9 mouse cellular contexts compared by ENCODE assay signal in genomic region chr7:70346951-70347617, GRCm38 (mm10). TPM values are rescaled to one million over a fixed set of nuclear protein-coding genes. Genes with fewer than 3 reads are reported as not detected.
A peak's percentile ranks its signal among the peaks of the same experiment; 100 is the strongest.
DNase-seq lines count a peak whose midpoint lies in the region; ATAC-seq lines count a peak whose summit lies in the region.
"Had no signal": no experiment of that assay in that cellular context is flagged by ENCODE, and none has a peak within 500 bp of the region (broad histone marks: within the 10 kb centered on the region; RNA-seq: fewer than 3 reads in every experiment).

No protein-coding gene starts in this region.

- no peaks in the 10 kb centered on the region for H3K36me3 ChIP-seq in forebrain, embryonic 11.5 days (ENCODE audit: control insufficient read depth, insufficient read depth, low read length)
- H3K36me3 ChIP-seq: liver, embryonic 15.5 days had no signal

- H3K4me1 ChIP-seq in forebrain, embryonic 11.5 days (replicated peaks; ENCODE audit: control insufficient read depth, insufficient read depth, low read length): peaks cover 23% of the 10 kb centered on the region
- H3K4me1 ChIP-seq: liver, embryonic 15.5 days had no signal

- peaks cover 64% of the 10 kb centered on the region for H3K27me3 ChIP-seq in forebrain, embryonic 11.5 days (ENCODE audit: control insufficient read depth, insufficient read depth, low read length)

- H3K4me3 ChIP-seq in forebrain, embryonic 11.5 days (ENCODE audit: low read depth, low read length): peak overlapping the region; percentile 59

- no peaks in the 10 kb centered on the region for H3K9me3 ChIP-seq in forebrain, embryonic 11.5 days (ENCODE audit: control insufficient read depth, low read length)
- H3K9me3 ChIP-seq: liver, embryonic 15.5 days had no signal

- peak overlapping the region; percentile 92 for H3K4me2 ChIP-seq in forebrain, embryonic 11.5 days (ENCODE audit: low read depth, low read length, severe bottlenecking)

- no peak for ATAC-seq in forebrain, embryonic 11.5 days (replicated peaks; ENCODE audit: low FRiP score)
- ATAC-seq in erythroid progenitor cell, adult 5-6 weeks (replicated peaks; ENCODE audit: low FRiP score, poor library complexity, severe bottlenecking): no peak

- H3K9ac ChIP-seq in forebrain, embryonic 11.5 days (ENCODE audit: low read length): peak overlapping the region; percentile 91
- H3K9ac ChIP-seq: liver, embryonic 15.5 days had no signal

- H3K27ac ChIP-seq in forebrain, embryonic 11.5 days (ENCODE audit: low read depth, low read length): peak overlapping the region; percentile 96
- H3K27ac ChIP-seq: liver, embryonic 15.5 days had no signal

- DNase-seq in kidney, adult 11 months: peak; percentile 21
- no peak for DNase-seq in kidney, postnatal 14 days
- peak; percentile 58 for DNase-seq in forebrain, embryonic 11.5 days (ENCODE audit: low spot score)
- DNase-seq in kidney, adult 9 months: peak; percentile 34
- peak; percentile 57 for DNase-seq in neural tube, embryonic 10.5 days (ENCODE audit: extremely low spot score, low spot score)
- no peak for DNase-seq in thymus, postnatal 14 days
- no peak for DNase-seq in ovary, adult 18-20 months (ENCODE audit: low spot score)

- WGBS in forebrain, embryonic 11.5 days: 3% methylated on average over 20 of the region's 20 CpGs

RNA-seq across cellular contexts. Expression of gene Nr2f2, which starts 19.5 kb away (rescaled TPM):
- 124 and 137 TPM in 2 replicates for polyA plus RNA-seq in forebrain, embryonic 11.5 days (2014; fragmentation: Nextera tagmentation; extraction: Ambion mirVana)
- not detected in 2 replicates for total RNA-seq in erythroid progenitor cell, adult 5-6 weeks (2015; ENCODE audit: low replicate concordance)
- not detected in 2 replicates for total RNA-seq in erythroid progenitor cell, adult 5-6 weeks (2017; ENCODE audit: low replicate concordance)

Comparison
In these comparisons a context has a peak if more than half of its experiments do, and no peak if none do; other contexts are left out.
1. DNase-seq: peak in kidney, adult 11 months (single experiment), forebrain, embryonic 11.5 days (single experiment), kidney, adult 9 months (single experiment) and neural tube, embryonic 10.5 days (single experiment); none in kidney, postnatal 14 days (single experiment), thymus, postnatal 14 days (single experiment) and ovary, adult 18-20 months (single experiment).